Mouse (Mus musculus) heart, postnatal 4 days (tissue): ENCODE results near the gene Gm27027. TPM values are rescaled to one million over a fixed set of nuclear protein-coding genes. Genes with fewer than 3 reads are reported as not detected.

Experiments
- DNase-seq: peaks from one replicate; pipeline ENCODE4 v3.0.0; 2021
- total RNA-seq, 2 experiments: library from RNA; stranded (reverse); gene quantifications; 2 replicates each; pipeline ENCODE4 v1.2.3; 2021

Gm27027 gene
- total RNA-seq, 2 experiments from 2014 or later, result 1.8 TPM; not detected in 1

DNA sequence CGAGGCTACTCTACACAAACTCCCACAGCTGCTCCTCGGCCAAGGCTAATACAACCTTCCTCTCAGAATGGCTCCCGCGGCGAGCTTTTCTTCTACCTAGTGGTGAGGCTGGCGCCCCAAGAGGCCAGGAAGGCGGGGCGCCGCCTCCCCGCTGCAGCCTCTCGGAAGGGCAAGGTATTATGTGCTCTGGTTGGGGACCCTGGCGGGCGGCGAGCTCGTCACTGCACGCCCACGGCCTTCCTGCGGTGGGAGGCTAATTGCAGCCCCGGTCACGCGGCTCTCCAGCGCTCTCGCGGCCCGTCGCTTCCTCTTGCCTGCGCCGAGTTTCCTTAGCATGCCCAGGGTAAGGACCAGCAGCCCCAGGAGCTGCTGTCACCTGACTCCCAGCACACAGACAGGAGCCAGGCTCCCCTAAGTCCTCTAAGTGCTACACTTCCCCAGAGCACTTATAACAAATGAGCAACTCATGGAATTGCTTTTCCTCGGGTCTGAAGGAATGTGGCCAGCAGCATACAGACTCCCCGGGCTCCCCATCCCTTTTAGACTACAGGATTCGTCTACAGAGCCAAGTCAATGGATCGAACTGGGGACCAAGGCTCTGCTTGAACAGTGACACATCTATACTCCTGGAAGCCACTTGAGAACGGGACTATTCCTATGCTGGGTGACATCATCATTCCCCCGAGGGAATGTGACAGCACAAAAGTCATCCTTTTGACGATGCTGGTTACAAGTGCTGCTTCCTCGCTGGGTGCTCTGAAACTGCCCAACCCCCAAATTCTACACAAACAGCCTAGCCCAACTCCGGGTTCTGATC lies 19.5 kb downstream of the Gm27027 start:
- peak; percentile 67 for DNase-seq

DNA sequence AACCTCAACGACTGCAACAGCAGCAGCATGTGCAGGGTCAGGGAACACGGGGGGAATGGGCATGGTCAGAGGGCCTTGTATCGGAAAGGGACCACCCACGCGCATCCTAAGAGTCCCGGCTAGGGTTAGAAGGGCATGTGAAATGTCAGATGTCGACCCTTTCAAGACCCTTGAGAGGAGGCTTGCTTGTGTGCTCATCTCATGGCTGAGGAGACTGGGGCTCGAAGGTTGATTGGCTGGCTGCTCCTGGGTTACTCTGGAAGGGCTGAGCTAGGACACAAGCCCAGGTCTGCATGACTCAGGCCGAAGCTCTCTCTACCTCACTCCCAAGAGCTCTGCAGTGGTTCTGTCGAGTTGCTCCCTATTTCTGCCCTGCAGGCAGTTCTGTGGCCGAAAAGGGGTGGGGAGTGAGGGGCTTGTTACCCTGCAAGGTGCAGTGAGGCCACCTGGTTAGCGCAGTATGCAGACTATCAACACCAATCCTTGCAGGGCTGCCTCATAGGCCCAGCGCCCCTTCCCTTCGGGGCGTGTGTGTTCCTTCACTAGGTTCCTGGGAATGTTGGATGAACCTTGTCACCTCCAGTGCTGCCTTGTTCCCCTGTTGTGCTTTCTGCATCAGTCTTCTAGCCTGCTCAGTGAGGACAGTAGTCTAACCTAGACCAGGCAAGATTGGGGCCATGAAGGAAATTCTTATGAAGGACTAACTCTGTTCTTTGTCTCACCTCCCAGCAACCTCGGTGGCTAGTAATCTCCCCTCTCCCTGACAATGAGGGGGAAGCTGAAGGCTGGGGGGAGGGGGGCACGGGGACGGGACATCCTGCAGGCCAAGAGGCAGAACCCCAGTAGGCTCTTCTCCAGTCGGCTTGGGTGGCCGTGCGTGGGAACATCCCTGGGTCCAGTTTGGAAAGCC lies 20.4 kb downstream of the Gm27027 start:
- DNase-seq, result no peak

DNA sequence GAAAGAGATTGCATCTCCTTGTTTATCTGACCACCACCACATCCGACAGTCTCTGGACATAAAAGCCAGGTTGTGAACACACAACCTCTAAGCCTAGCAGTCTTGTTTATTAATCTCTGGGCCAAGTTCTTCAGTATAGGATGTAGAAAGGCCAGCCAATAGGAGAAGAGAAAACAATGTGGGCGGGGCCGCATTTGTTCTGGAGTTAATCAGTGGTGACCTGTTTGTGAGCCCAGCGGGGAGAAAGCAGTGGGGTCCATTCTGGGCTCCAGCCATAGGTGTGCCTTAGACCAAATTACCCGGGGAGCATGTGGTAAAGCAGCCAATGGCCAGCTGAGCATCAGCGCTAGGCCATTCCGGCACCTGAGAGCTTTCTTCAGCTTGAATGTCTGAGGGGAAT lies 21.1 kb downstream of the Gm27027 start:
- DNase-seq, result no peak

DNA sequence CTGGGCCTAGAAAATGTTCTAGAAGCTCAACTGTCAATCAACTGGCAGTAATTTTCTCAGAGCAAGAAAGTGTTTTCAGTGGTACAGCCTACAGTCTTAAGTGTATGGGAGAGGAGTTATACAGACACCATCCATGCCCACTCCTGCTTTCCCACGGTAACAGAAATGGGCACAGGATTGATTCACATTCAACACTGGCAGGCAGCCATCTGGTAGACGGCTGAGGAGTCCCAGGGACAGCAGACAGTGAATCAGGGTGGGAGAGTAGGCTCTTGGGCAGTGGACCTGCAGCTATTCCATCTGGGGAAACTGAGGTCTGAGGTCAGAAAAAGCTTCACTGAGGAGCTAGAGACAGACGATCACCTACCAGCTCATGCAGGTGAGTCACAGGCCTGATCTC lies 24.5 kb downstream of the Gm27027 start:
- no peak for DNase-seq

DNA sequence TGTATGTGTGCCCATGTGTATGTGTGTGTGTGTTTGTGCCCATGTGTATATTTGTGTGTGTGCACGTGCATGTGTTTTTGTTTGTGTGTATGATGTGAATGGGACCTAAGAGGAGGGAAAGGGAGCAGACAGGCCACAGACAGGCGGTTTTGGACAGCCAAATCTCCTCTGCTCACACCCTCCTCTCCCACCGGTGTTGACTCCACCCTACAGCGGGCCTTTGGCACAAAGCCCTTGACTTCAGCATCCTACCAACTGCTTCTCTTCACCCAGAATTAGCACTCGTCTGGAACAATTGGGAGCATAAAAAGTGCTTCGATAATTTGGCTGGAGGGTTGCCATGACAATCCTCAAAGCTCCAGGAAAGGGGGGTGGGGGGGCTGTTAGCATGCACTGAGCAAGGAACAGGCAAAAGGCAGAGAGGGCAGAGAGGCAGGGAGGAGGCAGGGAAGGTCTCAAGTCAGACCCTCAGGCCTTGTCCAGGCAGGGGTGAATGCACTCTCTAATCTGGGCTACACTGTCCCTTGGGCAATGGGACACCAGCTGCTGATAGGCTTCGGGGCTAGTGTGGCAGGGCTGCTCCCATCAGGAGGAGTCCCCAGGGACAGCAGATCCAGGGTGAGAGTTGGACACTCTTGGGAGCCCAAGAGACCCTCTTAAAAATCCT lies 31.5 kb downstream of the Gm27027 start:
- peak; percentile 37 for DNase-seq

DNA sequence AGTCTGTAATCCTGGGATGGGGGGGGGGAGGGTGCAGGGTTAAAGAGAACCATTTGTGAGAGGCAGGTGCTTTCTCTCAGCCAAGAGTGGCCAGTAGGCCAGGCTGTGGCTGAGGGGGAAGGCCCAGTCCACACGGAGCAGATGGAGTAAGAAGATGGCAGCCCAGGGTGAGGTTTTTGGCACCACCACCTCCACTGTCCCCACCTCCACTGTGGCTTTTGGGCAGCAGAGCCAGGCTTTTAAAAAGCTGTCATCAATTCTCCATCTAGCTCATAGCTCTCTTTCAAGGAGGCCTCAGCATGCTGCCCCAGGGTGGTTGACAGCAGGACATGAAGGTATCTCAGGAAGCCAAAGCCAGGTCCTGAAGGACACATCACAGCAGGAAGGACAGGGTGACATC lies 32.4 kb downstream of the Gm27027 start:
- DNase-seq, result no peak

DNA sequence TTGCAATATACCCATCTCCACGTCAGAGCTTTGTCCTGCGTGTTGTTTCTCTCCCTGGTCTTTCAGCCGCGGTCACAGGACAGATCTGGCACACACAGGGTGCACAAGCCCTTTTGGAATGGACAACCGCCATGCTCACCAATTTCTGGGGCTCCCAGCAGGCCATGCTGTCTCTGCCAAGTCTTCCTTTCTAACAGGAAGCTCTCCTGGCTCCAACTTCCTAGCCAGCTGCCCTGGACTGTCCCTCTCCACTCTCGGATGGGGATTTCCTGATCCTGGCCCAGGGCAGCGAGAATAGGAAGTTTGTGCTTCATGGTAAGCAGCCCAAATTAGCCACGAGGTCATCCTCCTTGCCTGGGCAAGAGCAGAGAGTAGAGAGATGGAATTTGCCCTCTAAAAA lies 34.4 kb downstream of the Gm27027 start:
- DNase-seq, result peak; percentile 44

DNA sequence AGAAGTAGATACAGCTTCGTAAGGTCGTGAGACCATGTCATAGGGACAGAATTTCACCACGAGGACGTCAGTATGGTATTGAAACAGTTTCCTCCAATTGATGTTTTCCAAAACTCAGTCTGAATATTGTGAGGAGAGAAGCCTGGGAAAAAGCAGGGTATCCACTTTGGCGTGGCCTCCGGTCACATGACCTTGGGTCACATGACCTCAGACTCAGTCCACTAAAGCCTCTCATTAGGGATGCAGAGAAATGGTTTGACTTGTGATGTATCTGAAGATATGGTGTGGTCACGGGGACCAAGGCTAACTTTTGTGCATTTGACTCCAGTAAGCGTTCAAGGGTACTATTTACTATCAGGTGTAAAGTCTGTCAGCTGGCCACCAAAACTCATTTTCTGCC lies 36.8 kb downstream of the Gm27027 start:
- DNase-seq, result no peak

DNA sequence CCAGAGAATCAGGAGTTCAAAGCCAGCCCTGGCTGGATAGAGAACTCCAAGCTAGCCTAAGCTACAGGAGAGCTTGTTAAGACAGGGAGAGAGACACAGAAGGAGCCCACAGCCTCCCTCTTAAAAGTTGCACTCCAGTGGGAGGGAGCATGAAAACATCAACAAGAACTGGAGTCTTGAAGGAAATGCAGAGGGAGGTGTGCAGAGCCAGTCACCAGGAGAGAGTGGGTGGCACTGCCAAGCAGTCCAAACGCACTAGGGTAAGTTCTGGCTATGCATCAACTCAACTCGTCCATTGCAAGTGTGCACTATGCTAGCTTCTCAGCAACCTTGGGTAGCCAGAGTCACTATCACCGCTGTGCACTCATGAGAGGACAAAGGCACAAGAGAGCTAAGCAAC lies 37.9 kb downstream of the Gm27027 start:
- no peak for DNase-seq

DNA sequence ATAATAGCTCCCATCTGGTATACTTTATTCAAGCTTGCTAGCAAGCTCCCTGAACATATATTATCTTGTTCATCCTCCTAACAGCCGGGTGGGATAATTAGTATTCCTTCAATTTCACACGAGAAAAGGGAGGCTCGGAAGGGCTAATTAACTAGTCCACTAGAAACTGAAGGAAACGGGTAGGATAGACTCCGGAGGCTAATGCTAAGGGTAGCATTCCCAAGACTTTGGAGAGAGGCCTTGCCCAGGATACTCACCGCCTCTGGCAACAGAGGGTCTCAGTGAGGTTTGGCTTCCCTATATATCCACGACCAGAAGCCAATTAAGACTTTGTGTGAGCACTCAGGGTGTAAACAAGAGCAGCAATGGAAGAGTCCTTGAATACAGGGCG lies 38.4 kb downstream of the Gm27027 start:
- no peak for DNase-seq

DNA sequence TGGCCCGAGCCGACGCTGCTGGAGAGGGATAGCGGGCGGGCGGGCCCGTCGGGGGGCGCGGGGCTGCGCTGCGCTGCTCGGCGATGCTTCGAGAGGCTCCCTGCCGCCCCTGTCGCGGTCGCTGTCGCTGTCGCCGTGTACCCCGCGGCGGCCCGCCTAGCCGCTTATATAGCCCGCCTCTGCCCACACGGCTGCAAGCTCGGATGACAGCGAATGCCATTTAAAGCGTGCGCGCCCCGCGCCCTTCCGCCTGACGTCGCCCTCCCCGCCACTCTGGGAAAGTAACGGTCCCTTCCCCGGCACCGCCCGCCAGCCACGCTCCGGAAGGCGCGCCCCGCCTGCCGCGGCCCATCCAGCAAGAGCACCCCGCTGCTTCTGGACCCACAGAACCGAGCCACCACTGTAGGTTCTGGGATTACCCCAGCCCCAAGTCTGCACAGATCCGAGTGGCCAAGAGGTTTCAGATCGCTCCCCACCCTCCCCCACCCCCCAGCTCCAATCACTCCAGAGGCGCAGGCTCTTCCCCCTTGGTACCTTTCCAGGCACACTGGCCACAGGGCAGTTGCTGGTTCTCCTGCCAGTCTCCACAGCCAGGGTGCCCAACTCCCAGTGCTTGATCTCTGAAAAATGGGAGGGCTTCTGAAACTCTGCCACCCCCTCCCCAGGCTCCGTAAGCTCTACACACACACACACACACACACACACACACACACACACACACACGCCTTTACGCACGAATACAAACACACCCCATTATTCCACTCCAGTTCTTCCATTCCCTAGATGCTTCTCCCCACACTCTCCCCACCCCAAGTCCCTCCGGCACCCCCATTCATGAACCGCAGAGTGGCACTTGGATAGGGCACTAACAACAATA lies 39.0 kb downstream of the Gm27027 start, which contains the start of gene Gm13889:
Gene Gm13889 (minus strand): TSS at position 294 of the 877 bp plus-strand sequence.
- peak; percentile 82 for DNase-seq

DNA sequence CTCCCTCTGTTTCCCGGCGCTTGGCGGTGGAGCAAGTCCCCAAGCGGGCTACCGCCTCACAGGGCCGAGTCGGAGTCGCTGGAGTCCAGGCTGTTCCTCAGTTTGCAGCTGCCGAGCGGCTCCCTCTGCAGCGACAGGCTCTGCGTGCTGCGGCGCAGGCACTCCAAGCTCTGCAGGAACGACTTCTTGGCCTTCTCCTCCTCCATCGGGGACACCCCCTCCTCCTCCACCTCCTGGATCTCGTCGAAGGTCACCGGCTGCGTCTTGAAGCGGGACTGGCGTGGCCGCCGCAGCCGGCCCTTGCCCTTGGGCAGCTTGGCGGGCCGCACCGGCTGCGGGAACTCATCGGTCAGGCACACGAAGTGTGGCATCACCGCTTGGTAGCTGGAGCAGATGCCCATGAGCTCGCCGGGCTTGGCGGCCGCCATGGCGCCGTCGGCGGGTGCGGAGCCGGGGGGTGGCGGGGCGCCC lies 39.8 kb downstream of the Gm27027 start:
- DNase-seq, result peak; percentile 62

DNA sequence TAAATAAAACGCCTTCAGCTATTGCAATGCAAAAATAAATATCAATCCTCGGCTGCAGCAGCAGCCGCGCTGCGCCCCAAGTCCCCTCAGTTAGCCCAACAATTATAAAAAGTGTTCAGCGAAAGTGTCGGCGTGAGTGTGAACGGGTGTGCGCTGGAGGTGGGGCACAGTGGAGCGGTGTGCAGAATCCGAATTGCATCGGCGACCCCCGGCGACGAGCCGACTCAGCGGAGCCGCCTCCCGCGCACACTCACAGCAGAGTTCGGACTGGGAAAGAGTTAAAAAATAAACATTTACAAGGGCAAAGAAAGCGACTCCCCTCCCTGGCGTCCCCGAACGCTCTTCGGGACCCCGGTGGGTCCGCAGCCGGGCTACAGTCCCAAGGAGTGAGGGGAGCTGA lies 40.3 kb downstream of the Gm27027 start:
- DNase-seq, result no peak

DNA sequence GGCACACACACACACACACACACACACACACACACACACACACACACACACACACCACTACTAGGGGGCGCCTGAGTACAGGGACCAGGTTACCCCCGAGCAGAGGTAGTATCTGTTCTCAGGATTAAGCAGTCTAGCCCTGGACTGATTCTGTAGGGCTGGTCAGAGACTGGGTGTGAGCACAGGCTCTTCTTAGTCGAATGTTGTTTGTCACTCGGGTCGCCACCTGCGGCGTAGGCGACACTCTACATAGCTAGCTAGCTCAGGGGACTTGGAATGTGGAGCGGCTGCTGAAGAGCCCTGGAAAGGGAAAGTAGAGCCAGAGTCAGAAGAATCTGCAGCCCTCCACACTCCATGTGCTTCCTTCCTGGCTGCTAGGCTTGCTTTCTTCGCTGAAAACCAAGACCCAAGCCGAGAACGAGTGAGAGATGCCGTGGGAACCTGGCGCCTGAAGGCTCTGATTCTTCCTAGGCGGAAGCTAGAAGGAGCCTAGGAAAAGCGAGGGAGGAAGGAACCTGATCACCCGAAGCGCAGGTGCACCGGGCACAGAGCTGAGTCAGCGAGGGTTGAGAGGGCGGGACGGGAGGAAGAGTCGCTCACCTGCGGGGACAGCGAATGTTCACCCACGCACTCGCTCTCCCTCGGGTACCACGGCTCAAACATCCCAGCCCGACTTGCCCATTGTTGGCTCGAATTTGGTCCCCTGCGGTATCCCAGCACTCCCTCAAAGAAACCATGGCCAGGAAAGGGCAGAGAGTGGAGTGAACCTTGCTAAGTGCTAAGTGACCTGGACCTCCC lies 41.2 kb downstream of the Gm27027 start:
- DNase-seq, result no peak

DNA sequence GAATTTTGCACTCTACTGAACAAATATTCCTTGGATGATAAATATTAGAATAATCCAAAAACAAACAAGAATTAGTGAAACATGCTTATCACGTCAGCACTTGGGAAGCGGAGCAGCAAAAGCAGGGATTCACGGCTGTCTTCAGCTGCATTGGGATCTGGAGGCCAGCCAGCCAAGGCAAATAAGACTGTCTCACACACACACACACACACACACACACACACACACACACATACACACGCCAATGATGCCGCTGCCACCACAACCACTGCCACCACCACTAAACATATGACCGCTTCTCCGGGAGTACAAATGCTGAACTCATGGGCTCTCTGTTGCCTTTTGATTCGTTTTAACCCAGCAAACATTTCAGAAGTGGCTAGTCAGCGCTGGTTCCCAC lies 42.4 kb downstream of the Gm27027 start:
- DNase-seq, result no peak

DNA sequence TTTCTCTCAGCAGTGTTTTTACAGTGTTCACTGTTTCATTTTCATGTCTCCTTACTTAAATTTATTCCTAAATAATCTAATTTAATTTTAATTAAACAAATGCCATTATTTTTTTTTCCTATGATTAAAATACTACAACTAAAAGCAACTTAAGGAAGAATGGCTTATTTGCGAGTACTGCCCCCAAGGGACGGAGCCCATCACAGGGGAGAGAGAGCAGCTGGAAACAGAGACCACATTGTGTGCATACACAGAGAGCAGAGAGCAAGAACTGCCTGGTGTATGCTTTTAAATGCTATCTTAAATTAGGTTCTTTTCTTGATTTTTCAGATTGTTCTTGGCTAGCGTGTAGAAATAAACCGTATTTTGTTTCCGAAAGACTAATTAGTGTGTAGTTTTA lies 49.2 kb downstream of the Gm27027 start:
- no peak for DNase-seq

DNA sequence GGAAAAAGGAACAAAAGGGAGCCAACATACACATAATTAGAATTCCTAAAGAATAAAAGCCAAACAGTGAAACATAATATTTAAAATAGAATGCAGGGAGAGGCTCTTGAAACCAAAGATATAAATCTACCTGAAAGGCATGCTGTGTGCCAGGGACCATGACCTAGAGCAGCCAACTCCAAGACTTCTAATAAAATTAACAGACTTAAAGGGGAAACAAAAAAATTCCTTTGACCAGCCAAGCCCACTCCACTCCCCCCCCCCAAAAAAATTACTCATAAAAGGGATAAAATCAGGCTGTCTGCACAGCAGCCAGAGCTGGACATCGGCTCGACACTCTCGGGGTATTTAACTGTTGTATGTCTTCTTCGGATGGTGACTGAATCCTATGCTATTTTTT lies 51.3 kb downstream of the Gm27027 start:
- no peak for DNase-seq

DNA sequence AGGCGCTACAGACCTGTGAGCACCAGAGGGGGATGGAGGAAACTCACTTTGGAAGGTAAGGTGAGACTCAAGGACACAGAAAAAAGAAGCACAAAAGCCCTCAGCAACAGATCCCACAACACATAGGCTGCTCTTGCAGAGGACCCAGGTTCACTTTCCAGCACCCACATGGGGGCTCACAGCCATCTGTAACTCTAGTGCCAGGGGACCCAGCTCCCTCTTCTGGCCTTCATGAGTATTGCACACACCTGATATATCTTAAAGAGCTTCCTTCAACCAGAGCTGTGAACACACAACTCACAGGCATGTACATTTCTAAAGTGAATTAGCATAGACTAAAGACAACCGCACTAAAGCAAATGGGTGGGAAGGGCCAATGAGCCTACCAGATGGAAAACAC lies 52.1 kb downstream of the Gm27027 start:
- no peak for DNase-seq

DNA sequence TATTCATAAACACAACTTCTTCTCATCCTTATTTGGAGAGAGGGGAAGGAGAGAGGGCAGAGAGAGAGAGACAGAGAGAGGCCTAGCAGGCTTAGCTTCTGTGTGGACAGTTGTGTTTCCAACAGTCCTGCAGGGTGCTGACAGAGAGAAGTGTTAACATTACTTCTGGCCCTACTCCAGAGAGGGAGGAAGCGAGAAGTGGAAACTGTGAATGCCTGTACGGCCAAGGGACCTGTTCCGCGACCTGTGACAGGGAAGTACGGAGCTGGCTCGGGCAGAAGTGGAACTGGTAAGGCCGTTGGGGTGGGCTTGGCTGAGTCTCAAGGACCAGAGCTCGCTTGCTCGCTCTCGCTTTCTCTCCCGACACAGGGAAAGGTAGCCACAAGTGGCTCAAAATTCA lies 54.5 kb downstream of the Gm27027 start:
- DNase-seq, result peak; percentile 57

DNA sequence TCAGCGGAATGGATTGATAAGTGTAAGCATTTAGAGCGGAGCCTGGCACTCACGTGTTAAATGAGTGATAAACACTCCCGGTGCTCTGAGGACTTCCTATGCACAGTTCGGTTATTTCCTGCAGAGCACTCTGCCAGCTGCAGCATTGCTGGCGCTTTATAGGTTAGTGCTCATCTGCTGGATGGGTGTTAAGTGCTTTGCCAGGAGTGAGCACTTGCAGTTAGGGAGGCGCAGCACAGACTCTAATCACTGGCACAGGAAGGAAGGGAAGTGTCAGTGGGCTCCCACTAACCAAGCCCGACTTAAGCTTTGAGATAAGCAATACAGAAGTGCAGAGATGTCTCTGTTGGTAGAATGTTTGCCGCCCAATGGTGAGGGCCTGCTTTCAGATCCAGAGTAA lies 57.6 kb downstream of the Gm27027 start:
- DNase-seq, result no peak

DNA sequence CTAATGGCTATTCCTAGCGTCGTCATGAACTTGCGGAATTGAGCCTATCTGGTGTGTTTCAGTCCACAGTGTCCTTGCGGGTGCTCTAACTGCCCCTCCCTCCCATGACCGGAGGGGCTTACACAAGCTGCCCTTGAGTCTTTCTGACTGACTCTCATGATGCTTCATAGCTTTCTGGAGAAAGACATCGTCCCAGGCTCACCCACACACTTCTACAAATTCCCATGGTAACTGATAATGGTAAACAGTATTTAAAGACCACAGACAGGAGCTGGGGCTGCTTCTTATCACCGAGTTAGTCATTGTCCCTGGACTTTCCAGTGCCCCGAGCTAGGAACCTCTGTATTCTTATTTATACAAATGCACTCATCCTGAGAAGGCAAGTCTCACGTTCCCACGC lies 67.3 kb downstream of the Gm27027 start:
- DNase-seq, result no peak
